Mouse (Mus musculus): ENCODE results near the gene Ypel5. TPM values are rescaled to one million over a fixed set of nuclear protein-coding genes. Genes with fewer than 3 reads are reported as not detected.

Gene Ypel5
- total RNA-seq, 1 experiment = 20.7 TPM

DNA sequence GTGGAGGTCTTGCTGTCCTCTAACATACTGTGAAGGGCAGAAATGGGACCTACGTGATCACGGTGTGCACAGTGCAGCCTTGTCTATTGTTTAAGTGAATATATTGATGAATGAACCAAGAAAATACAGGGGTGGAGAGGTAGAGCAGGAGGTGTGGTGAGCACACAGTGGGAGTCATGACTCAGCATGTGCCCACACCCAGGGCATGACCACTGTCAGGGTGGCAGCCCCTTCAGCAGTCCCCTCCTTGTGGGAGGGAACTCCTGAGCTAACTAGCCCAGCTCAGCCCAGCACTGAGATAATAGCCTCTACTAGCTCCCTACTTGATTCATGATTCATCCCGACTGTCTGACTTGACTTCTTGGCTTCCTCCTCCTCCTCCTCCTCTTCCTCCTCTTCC, 62.5 kb downstream of the Ypel5 start:
- no peak for DNase-seq (ENCODE audit: low read depth, low spot score)
- no peaks in the 10 kb centered on the region for H3K9me3 ChIP-seq (ENCODE audit: control insufficient read depth, insufficient read depth, low read depth, low read length)
- no peak for TF ChIP-seq MAFK (IDR thresholded peaks at IDR 0.05; ENCODE audit: insufficient read depth, low read depth, low read length)
- TF ChIP-seq ZNF384 (IDR thresholded peaks at IDR 0.05; ENCODE audit: low read depth, low read length) = no peak
- no peak for TF ChIP-seq ZC3H11A (IDR thresholded peaks at IDR 0.05; ENCODE audit: borderline replicate concordance, low read depth, low read length)
- no peak for TF ChIP-seq CHD2 (IDR thresholded peaks at IDR 0.05; ENCODE audit: low read depth, low read length)
- TF ChIP-seq HCFC1 (IDR thresholded peaks at IDR 0.05; ENCODE audit: borderline replicate concordance, insufficient read depth, low read length) = no peak
- no peak overlapping the region for H3K9ac ChIP-seq (ENCODE audit: insufficient read depth, low read depth, low read length, poor library complexity, severe bottlenecking)
- in situ Hi-C loops (cut with MboI; ENCODE audit: low sequenced_read_pairs in 2 of 2, unreplicated experiment in 2 of 2) = no loop called here
- no peaks in the 10 kb centered on the region for H3K36me3 ChIP-seq (ENCODE audit: control insufficient read depth, insufficient read depth, low read length, poor library complexity, severe bottlenecking)
- H3K4me3 ChIP-seq (ENCODE audit: insufficient read depth in 1 of 2, low read depth in 1 of 2, low read length in 2 of 2, poor library complexity in 1 of 2, severe bottlenecking in 1 of 2) = no peak overlapping the region
- no peaks in the 10 kb centered on the region for H3K4me1 ChIP-seq (ENCODE audit: control insufficient read depth in 2 of 2, insufficient read depth in 2 of 2, low read length in 2 of 2, poor library complexity in 1 of 2)
- no peak overlapping the region for H3K27ac ChIP-seq (ENCODE audit: insufficient read depth, low read depth, low read length, poor library complexity, severe bottlenecking)

Other genes starting within 250 kb of the Ypel5 start
- gene Alk, start 231.8 kb upstream of the Ypel5 start, total RNA-seq (2012; rRNA removed) = 0.53 and 0.58 TPM in 2 replicates
- 0.90 and 5.2 TPM in 2 replicates for gene Lbh, start 81.9 kb downstream of the Ypel5 start, total RNA-seq (2012; rRNA removed)

Data from ES-E14 (cell line).